Mouse (Mus musculus): ENCODE measurements around the gene Celf5.
A peak's percentile ranks its signal among the peaks of the same experiment; 100 is the strongest.

The Celf5 gene

DNA sequence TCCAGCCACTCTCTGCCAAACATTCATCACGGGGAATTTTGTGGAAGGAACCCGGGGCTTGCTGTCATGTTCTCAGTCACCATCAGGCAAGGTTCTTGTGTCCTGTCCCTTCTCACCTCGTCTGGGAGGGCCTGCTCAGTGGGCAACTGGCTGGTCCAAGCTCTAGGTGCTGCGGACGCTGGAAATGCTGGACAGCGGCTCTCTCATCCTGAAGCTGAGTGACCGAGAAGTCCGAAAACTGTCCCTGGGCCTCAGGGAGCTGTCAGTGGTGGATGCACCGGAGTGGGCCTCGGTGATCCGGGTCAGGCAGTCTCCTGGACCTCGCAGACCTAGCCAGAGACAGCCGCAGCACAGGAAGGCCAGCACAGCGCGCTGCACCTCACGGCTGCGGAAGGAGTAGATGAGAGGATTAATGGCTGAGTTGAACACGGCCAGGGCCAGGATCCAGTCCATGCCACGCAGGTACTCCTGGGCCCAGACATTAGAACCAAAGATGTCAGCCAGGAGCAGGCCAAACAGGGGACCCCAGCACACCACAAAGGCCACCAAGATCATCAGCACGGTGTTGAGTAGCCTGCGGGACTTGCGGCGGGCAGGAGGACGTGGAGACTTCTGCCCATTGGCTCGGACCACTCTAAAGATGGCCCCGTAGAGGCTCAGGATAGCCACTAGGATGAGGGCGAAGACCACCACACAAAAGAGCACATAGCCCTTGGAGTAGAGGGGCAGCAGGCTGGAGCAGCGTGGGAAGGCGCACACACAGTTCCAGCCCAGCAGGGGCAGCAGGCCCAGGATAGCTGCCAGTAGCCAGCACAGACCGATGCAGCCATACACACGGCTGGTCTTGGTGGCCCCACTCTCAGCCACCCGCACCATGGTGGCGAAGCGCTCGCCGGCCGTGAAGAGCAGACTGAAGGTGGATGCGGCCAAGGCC is 16.1 kb upstream of the Celf5 start:
- ATAC-seq (ENCODE audit: insufficient number of reproducible peaks, low FRiP score, low TSS enrichment) = no peak

DNA sequence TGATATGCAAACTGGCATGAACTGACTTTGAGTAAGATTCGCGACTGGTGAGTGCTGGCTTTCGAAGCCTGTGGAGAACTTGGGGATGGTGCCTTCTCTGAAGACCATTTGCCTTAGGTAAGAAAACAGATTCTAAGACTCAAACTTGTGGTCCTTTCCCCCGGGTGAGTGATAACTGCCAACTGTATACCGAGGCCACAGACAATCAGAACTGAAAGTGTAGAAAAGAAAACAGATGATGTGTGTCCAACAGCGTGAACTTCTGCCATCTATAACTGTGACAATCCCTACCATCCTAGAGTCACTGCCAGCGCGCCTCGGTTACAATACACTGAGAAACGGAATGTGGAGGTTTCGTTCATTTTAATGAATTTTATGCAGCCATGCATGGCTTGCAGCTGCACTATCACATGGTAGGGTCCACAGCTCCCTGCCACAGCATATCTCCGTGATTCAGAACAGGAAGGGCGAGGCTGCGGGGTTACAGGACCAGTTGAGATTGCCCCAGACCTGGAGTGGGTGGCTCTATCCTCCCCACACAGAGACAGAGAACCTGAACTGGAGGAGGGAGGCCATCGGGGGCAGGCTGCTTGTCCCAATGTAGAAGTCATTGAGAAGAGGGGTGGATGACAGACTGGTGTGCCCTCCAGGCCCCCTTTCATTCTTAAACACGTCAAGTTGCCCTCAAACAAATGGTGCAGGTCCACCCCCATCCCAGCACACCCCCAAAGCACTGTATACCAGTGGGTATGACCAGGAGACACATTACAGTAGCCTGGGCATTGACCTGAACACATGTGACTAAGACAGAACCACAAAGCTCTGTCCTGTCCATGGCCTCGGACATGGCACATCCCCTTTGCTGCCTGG is 15.1 kb upstream of the Celf5 start:
- no peak for ATAC-seq (ENCODE audit: insufficient number of reproducible peaks, low FRiP score, low TSS enrichment)

DNA sequence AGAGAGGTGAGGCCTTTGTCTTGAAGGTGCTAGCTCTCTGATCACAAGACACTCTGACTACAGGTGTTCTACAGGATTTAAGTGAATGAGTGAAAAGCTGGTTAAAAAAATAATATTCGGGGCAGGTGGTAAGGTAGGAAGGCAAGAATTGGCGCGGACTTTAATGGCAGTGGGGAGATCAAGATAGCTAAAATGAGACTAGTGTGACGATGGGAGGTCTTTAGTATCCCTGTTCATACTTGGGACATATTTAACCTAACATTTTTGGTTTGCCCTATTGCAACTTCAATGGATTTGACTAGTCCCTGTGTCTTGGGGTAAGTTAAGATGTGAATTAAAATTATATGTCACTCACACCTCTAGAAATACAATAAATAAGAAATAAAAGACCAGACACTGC is 14.5 kb upstream of the Celf5 start:
- no peak for ATAC-seq (ENCODE audit: insufficient number of reproducible peaks, low FRiP score, low TSS enrichment)

GRCm38 (mm10) chr10:81496264-81496901 is 13.9 kb upstream of the Celf5 start, which contains the start of gene Ncln:
Gene Ncln, minus strand, starts transcription at chr10:81496392.
- peak; percentile 90 for ATAC-seq (ENCODE audit: insufficient number of reproducible peaks, low FRiP score, low TSS enrichment)

DNA sequence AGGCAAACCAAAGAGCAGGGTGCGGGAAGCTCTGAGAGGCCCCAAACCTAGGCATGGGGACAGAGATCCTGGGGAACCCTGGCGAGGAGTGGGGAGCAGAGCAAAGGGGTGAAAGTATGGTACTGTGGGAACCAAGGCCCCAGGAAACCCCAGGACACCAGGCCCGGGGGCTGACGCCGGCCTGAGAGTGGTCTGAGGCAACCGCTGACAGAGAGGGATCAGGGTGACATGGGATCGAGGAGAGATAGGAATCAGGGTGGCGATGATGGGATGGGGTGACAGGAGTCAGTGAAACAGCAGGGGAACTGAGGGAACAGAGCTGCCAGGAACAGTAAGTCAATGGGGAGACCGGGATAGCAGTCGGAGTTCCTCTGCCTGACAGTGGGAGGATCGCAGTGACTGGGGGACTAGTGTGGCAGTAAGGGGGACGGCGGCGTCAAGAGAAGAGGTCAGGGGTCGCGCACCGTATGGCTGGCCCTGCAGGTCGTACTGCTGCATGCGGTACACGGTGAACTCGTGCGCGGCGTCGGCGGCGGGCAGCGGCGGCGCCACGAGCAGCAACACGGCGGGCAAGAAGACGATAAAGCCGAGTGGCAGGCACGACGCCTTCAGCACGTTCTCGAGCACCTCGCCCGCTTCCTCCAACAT is 13.2 kb upstream of the Celf5 start:
- 0 out of 2 replicates have a peak, but pooled peaks have one; percentile 3 for ATAC-seq (ENCODE audit: insufficient number of reproducible peaks, low FRiP score, low TSS enrichment)

DNA sequence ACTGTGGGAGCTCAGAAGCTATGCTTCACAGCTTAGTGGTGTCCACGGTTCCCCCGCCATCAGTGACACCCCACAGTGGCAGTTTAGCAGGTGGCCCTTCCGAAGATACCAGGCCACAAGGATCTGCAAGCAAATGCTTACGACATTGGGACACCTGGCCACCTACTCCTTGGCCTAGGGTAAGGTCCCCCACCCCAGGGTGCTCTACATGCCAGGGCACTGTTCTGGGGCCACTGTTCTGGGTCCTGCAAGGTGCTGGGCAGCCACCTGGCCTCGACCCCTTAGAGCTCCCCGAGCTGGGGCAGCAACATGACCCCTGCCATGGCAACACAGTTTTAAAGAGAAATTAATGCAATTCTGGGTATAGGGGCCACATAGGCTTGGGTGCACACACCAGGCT is 12.6 kb upstream of the Celf5 start:
- ATAC-seq (ENCODE audit: insufficient number of reproducible peaks, low FRiP score, low TSS enrichment) = no peak

DNA sequence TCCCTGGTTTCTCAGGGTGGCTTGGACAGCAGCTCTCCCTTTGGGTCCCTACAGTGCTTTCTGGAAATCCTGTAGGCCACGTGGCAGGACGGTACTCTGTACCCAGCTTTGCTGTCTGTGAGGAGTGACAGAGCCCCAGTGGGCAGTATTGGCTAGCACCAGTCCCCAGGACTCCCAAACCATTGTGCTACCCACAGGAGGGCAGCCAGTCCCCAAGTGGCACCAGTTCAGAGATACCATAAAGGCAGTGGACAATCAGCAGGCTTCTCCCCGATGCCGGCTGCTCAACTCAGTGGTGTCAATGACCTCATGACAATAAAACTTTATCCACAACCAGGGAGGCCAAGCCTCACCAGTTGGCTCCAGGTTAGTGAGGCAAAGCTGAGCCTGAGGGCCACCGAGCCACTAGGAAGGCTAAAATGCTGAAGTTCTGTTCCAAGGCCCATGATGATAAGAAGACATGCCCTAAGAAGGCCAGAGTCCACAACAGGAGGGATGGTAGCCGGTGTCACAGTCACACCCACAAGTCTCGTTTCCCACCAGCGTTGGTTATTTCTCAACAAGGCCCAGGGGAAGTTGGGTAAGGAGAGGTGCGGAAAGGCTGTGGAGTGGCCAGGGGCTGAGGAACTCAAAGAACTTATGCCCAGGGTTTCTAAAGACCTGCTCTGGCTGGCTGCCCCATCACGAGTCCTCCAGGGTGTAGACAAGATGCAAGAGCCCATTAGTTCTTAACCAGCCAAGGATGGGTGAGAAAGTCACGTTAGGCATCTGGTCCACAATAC is 11.9 kb upstream of the Celf5 start:
- ATAC-seq (ENCODE audit: insufficient number of reproducible peaks, low FRiP score, low TSS enrichment) = no peak

- no peak for ATAC-seq (ENCODE audit: insufficient number of reproducible peaks, low FRiP score, low TSS enrichment)
Measured at GRCm38 (mm10) chr10:81493601-81494220, 11.2 kb upstream of the Celf5 start.

DNA sequence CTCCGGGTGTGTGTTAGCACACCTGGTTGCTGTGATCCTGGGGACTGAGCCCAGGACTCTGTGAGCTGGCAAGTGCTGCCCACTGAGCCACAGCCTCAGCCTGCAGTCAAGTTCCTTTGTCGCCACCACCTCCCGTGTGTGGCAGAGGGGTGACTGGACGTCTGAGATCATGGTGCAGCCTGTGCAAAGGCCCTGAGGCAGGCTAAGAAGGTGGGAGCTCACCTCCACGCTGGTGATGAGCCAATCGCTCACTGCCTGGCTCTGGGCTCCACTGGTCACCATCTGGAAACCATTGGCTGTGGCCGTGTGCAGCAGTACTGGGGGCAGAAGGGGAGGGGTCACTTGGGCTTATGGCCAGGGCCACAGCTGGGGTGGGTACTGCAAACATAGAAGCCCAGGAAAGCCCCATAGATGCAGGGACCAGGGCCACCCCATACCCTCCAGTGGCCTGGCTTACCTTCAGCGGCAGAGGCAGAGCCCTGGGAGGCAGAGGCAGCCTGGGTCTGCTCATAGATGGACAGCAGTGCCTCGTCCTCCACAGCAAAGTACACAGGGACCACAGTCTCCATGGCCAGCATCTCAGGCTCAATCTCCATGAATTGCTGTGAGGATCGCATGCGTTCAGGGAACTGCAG is 10.2 kb upstream of the Celf5 start:
- ATAC-seq (ENCODE audit: insufficient number of reproducible peaks, low FRiP score, low TSS enrichment) = no peak

DNA sequence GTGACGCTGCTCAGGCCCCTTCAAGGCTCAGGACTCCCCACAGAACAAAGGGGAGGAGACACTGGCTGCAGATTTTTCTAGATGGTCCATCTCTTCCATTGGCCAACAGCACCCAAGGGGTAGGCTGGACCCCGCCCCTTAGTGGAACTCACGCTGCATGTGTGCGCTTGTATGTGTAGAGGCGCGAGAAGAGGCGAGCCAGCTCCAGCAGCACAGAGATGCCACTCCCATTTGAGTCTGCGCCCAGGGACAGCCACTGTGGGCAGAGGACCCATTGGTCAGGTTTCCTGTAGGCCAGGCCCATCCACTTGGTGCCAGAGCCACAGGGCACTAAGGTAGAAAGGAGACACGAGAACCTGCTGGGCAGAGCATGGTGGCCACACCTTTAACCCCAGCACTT is 8.5 kb upstream of the Celf5 start:
- no peak for ATAC-seq (ENCODE audit: insufficient number of reproducible peaks, low FRiP score, low TSS enrichment)

DNA sequence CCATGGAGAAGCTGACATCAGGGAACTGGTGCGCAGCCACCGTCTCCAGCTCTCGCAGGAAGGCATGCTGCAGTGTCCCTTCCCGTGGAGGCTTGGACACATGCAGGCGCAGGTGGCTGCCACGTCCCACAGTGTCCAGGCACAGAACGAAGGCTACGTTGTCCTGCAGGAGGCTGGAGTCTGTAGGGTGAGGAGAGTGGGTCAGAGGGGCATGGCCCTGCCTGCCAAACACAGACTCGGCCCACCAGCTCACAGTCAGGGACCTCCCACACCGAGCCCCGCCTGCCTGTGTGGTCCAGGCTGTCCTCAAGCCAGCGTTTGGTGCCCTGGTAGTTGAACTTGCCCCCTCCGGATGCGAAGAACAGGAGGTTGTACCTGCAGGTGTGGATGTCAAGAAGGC is 7.4 kb upstream of the Celf5 start:
- ATAC-seq (ENCODE audit: insufficient number of reproducible peaks, low FRiP score, low TSS enrichment) = no peak

- ATAC-seq (ENCODE audit: insufficient number of reproducible peaks, low FRiP score, low TSS enrichment) = no peak
Measured at GRCm38 (mm10) chr10:81488081-81488480, 5.6 kb upstream of the Celf5 start.

- ATAC-seq (ENCODE audit: insufficient number of reproducible peaks, low FRiP score, low TSS enrichment) = no peak
Measured at GRCm38 (mm10) chr10:81486496-81486895, 4.0 kb upstream of the Celf5 start.

DNA sequence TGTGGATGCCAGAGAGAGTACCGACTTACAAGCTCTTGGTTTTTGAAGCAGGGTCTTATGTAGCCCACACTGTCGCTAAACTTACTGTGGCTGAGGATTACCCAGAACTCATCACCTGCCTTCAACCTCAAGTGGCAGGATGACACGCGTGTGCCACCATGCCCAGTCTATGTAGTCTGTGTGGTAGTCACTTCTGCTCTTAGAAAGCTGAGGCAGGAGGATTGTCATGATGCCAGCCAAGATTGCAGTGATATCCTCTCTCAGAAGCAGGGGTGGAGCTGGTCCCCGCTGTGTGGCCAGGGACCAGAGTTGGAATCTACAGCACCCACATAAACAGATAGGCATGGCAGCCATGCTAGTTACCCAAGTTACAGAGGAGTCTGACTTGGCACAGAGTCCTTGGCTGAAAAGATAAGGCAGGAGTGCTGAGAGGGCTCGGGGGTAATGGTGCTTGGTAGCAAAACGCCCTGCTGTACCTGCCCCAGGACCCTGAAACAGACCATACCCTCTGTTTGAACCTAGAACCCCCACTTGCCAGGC is 3.0 kb upstream of the Celf5 start:
- ATAC-seq (ENCODE audit: insufficient number of reproducible peaks, low FRiP score, low TSS enrichment) = no peak

- no peak for ATAC-seq (ENCODE audit: insufficient number of reproducible peaks, low FRiP score, low TSS enrichment)
Measured at GRCm38 (mm10) chr10:81485060-81485449, 2.5 kb upstream of the Celf5 start.

DNA sequence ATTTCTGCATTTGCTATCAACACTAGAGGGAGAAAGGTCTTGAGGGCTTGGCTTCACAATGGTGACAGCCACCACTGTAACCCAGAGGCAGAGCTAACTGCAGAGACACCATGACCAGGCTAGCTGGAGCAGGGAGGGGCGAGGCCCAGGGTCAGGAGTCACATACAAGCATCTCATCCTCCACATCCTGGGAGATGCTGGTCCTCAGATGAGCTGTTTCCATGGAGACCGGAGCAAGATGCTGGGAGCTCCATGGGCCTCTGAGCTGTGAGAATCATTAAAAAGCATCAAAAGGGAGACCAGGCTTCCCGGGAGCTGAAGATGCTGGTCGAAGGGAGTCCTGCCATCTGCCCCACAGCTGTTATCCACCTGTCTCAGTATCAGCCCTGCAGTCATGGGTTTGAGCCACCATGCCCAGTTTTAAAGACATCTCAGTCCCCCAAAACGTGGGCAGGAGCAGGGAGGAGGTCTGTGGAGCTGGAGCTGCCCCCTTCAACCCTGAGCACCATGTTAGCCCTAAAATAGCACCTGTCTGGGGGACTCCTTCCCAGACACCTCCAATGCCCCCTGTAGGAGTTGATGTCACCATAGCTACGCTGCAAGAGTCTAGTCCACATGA is 2.0 kb upstream of the Celf5 start:
- no peak for ATAC-seq (ENCODE audit: insufficient number of reproducible peaks, low FRiP score, low TSS enrichment)

DNA sequence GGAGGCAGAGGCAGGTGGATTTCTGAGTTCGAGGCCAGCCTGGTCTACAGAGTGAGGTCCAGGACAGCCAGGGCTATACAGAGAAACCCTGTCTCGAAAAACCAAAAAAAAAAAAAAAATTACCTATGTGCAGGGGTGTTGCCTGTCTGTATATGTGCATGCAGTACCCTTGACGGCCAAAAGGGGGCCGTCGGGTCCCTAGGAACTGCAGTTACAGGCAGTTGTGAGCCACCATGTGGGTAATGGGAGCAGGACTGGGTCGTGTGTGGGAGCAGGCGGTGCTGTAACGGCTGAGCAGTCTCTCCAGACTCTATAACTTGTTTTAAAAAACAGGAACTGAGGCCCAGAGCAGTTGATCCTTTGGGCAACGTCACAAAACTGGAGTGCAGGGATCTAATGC is 1.5 kb upstream of the Celf5 start:
- no peak for ATAC-seq (ENCODE audit: insufficient number of reproducible peaks, low FRiP score, low TSS enrichment)
